Mouse (Mus musculus) bone marrow, adult 2 months (tissue): ENCODE results near the gene Mpdz.

ENCODE experiments used
- CTCF ChIP-seq: fragments of 200-500 bp; IDR thresholded peaks from 2 replicates; pipeline ENCODE4 v1.5.1; 2011; ENCODE audit warnings: low read length, control low read depth; ENCODE audit not compliant: control insufficient read depth, insufficient read depth
- POLR2A ChIP-seq: fragments of 200-500 bp; IDR thresholded peaks from 2 replicates; pipeline ENCODE4 v1.6.1; 2011; ENCODE audit warnings: low read depth, mild to moderate bottlenecking, control low read depth, low read length, borderline replicate concordance; ENCODE audit not compliant: control insufficient read depth

GRCm38 (mm10) chr4:81283081-81283480 is 159.5 kb downstream of the Mpdz start:
- no peak for TF ChIP-seq CTCF
- TF ChIP-seq POLR2A, result no peak
